Mouse (Mus musculus) left cerebral cortex, postnatal 10 days (tissue): ENCODE measurements around the gene Dek. TPM values are rescaled to one million over a fixed set of nuclear protein-coding genes. Genes with fewer than 3 reads are reported as not detected.

Experiments
- DNase-seq, 2 experiments: peaks; one replicate each; pipeline ENCODE4 v3.0.0; 2021 to 2022; ENCODE audit warnings: low spot score in 2 of 2, mixed read lengths in 1 of 2; ENCODE audit errors: extremely low spot score in 1 of 2
- intact Hi-C: fragments of 180-260 bp; cut with DNase I; formaldehyde crosslinking; loops from one replicate; pipeline ENCODE4 v1.15.1; 2025
- total RNA-seq, 2 experiments: library from RNA; stranded (reverse); gene quantifications; 2 replicates each; pipeline ENCODE4 v1.2.3; 2021

Gene Dek
- total RNA-seq: 10 to 100 TPM; 56.2 to 56.8 TPM

GRCm38 (mm10) chr13:47105711-47106579 is at the start of gene Dek:
TSS of gene Dek (minus strand) at chr13:47106201.
- DNase-seq: peak; percentile 81 to 90
- intact Hi-C loops: no loop called here

- no peak for DNase-seq
- intact Hi-C loops: loop anchor here (10.0 kb wide), 1 partner anchor 1310 kb away; no protein-coding TSS in a partner anchor
Measured at GRCm38 (mm10) chr13:47154866-47155265, 48.9 kb upstream of the Dek start.

- DNase-seq: no peak
- intact Hi-C loops: loop anchor here (10.0 kb wide), 1 partner anchor 1312 kb away; no protein-coding TSS in a partner anchor
Measured at GRCm38 (mm10) chr13:47153206-47153605, 47.2 kb upstream of the Dek start.

GRCm38 (mm10) chr13:47152390-47152789 is 46.4 kb upstream of the Dek start:
- intact Hi-C loops: loop anchor here (1.0 to 10.0 kb wide), 2 partner anchors 136 to 1312 kb away; no protein-coding TSS in a partner anchor
- peak in 1 of 2 experiments; percentile 67 for DNase-seq

- DNase-seq: peak in 1 of 2 experiments; percentile 35
- intact Hi-C loops: loop anchor here (10.0 kb wide), 1 partner anchor 1314 kb away; no protein-coding TSS in a partner anchor
Measured at GRCm38 (mm10) chr13:47151060-47151459, 45.1 kb upstream of the Dek start.

GRCm38 (mm10) chr13:47149993-47150392 is 44.0 kb upstream of the Dek start:
- intact Hi-C loops: loop anchor here (10.0 kb wide), 1 partner anchor 1315 kb away; no protein-coding TSS in a partner anchor
- DNase-seq: no peak

- intact Hi-C loops: no loop called here
- DNase-seq: peak; percentile 57 to 64
Measured at GRCm38 (mm10) chr13:47148573-47148972, 42.6 kb upstream of the Dek start.

GRCm38 (mm10) chr13:47146388-47146787 is 40.4 kb upstream of the Dek start:
- DNase-seq: no peak
- intact Hi-C loops: no loop called here

GRCm38 (mm10) chr13:47145939-47146338 is 39.9 kb upstream of the Dek start:
- DNase-seq: no peak
- intact Hi-C loops: no loop called here

- intact Hi-C loops: no loop called here
- no peak for DNase-seq
Measured at GRCm38 (mm10) chr13:47142764-47143163, 36.8 kb upstream of the Dek start.

GRCm38 (mm10) chr13:47135741-47136140 is 29.7 kb upstream of the Dek start:
- intact Hi-C loops: no loop called here
- no peak for DNase-seq

- DNase-seq: peak in 1 of 2 experiments; percentile 38
- intact Hi-C loops: no loop called here
Measured at GRCm38 (mm10) chr13:47134836-47135235, 28.8 kb upstream of the Dek start.

GRCm38 (mm10) chr13:47133058-47133457 is 27.1 kb upstream of the Dek start:
- DNase-seq: no peak
- intact Hi-C loops: no loop called here

- DNase-seq: no peak
- intact Hi-C loops: no loop called here
Measured at GRCm38 (mm10) chr13:47129090-47129489, 23.1 kb upstream of the Dek start.

GRCm38 (mm10) chr13:47125595-47125994 is 19.6 kb upstream of the Dek start:
- DNase-seq: no peak
- intact Hi-C loops: no loop called here

- intact Hi-C loops: no loop called here
- DNase-seq: no peak
Measured at GRCm38 (mm10) chr13:47124986-47125385, 19.0 kb upstream of the Dek start.

GRCm38 (mm10) chr13:47124449-47124848 is 18.4 kb upstream of the Dek start:
- DNase-seq: no peak

GRCm38 (mm10) chr13:47122537-47123430 is 16.8 kb upstream of the Dek start, which contains the start of gene Rnf144b:
TSS of gene Rnf144b (plus strand) at chr13:47122656.
- peak; percentile 25 to 70 for DNase-seq
- intact Hi-C loops: no loop called here

More at GRCm38 (mm10) chr13:47124449-47124848, 18.4 kb upstream of the Dek start:
- intact Hi-C loops: no loop called here

- intact Hi-C loops: no loop called here
- no peak for DNase-seq
Measured at GRCm38 (mm10) chr13:47121333-47121889, 15.4 kb upstream of the Dek start.
